Mouse (Mus musculus): ENCODE data around the gene Cpvl. TPM values are rescaled to one million over a fixed set of nuclear protein-coding genes. Genes with fewer than 3 reads are reported as not detected.

The Cpvl gene
- polyA plus RNA-seq, 1 experiment from 2014 or later, result 0.18 TPM

DNA sequence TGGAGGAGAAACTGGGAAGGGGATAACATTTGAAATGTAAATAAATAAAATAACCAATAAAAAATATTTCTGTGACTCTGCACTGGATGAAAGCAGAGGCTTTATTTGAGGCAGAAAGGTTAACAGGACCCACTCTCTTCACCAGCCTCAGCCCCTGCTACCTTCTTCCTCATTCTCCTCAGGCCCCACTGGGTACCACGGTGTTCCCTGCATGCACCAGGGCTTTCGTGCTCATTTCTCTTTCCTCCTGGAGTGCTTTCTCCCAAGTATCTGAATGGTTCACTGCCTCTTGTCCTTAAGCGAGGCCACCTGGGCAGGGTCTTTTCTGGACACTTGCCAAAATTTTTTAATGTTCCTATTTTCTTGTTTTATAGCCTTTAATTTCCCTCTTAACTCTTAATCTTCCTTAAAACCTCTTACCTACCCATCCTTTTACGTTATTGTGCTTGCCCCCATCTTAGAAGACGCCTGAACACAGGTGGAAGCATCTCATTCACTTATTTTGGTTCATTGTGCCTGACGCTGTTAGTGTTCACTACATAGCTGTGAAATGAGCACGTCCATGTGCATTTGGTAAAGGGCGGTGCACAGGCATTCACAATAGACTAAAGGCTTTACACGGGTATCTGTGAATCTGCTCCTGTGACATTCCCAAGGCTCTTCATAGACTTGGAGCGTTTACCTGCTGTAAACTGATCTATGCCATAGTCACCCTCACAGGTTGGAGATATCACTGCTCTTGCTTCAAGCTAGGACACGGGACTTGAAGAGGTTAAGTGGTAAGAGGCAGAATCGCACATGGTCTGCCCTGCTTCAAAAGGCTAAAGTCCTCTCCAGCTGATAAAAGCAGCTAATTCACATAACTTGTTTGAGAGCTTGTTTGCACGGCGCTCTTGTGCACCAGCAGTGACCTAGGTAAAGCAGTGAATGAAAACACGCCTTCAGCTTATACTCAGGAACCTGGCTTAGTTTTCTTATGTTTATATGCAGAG is 41.0 kb downstream of the Cpvl start:
- Histone ChIP-seq H3K27me3 (ENCODE audit: control insufficient read depth, insufficient read depth, low read length) (no peaks in the 10 kb centered on the region), H3K27ac (replicated peaks; ENCODE audit: low read depth, low read length) (no peak overlapping the region), H3K36me3 (ENCODE audit: control insufficient read depth, insufficient read depth, low read length) (no peaks in the 10 kb centered on the region), H3K9ac (replicated peaks; ENCODE audit: low read length) (no peak overlapping the region), H3K4me2 (ENCODE audit: low read length) (no peak overlapping the region), H3K4me1 (ENCODE audit: control insufficient read depth, insufficient read depth, low read length) (peaks cover 6% of the 10 kb centered on the region), H3K9me3 (ENCODE audit: control insufficient read depth, low read length) (no peaks in the 10 kb centered on the region), H3K4me3 (replicated peaks; ENCODE audit: low read depth, low read length) (no peak overlapping the region)
- no peak for ATAC-seq (ENCODE audit: low FRiP score, low TSS enrichment)
- 80% methylated on average over 15 of the region's 15 CpGs for WGBS
- DNase-seq, result no peak

DNA sequence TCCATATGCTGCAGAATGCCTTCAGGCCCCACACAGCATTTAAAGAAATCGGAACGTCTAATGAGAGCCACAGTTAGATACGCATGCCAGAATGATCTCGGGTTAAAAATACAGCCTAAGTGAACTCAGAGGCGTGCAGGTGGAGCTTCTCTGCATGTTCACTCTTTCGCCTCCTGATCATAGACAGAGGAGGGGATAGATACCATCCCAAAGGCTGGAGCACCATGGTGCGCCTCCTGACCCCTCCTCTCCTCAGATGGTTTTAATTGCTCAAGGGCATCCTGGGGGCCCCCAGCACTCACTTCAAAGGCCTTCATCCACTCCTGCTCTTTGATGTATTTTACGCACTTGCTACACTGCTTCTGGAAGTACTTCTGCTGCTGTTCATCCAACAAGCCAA is 46.9 kb downstream of the Cpvl start:
- ATAC-seq (ENCODE audit: low FRiP score, low TSS enrichment), result no peak

DNA sequence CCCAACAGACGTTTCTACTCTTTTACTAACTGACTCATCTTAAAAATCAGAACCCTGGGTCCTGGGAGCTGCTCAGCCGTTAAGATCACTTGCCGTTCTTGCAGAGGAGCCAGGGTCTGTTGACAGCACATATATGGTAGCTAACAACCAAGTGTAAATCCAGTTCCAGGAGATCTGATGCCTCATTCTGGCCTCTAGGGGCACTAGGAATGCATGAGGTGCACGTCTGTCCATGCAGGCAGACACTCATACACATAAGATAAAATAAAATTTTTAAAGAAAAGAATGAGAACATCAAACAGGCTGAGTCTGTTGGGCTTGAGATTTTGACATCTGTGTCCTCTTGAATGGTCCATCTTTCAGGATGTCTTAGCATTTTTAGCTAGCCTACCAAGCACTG is 48.6 kb downstream of the Cpvl start:
- H3K4me2 ChIP-seq (ENCODE audit: low read length), result no peak overlapping the region
- WGBS, result 74% methylated on average over 4 of the region's 4 CpGs
- H3K4me3 ChIP-seq (replicated peaks; ENCODE audit: low read depth, low read length), result no peak overlapping the region
- H3K27ac ChIP-seq (replicated peaks; ENCODE audit: low read depth, low read length), result no peak overlapping the region
- H3K9ac ChIP-seq (replicated peaks; ENCODE audit: low read length), result no peak overlapping the region
- no peaks in the 10 kb centered on the region for H3K36me3 ChIP-seq (ENCODE audit: control insufficient read depth, insufficient read depth, low read length)
- ATAC-seq (ENCODE audit: low FRiP score, low TSS enrichment) (no peak), DNase-seq (no peak)
- H3K9me3 ChIP-seq (ENCODE audit: control insufficient read depth, low read length), result no peaks in the 10 kb centered on the region
- H3K27me3 ChIP-seq (ENCODE audit: control insufficient read depth, insufficient read depth, low read length), result no peaks in the 10 kb centered on the region
- 0 out of 2 replicates have a peak, but pooled peaks cover 4% of the 10 kb centered on the region for H3K4me1 ChIP-seq (ENCODE audit: control insufficient read depth, insufficient read depth, low read length)

More for the DNA sequence above, 46.9 kb downstream of the Cpvl start:
- DNase-seq, result no peak
- H3K27ac ChIP-seq (replicated peaks; ENCODE audit: low read depth, low read length), result no peak overlapping the region
- H3K9me3 ChIP-seq (ENCODE audit: control insufficient read depth, low read length), result no peaks in the 10 kb centered on the region
- no peaks in the 10 kb centered on the region for H3K36me3 ChIP-seq (ENCODE audit: control insufficient read depth, insufficient read depth, low read length)
- H3K4me2 ChIP-seq (ENCODE audit: low read length), result no peak overlapping the region
- H3K4me3 ChIP-seq (replicated peaks; ENCODE audit: low read depth, low read length), result no peak overlapping the region
- WGBS, result 61% methylated on average over 8 of the region's 8 CpGs
- H3K4me1 ChIP-seq (ENCODE audit: control insufficient read depth, insufficient read depth, low read length), result 0 out of 2 replicates have a peak, but pooled peaks cover 4% of the 10 kb centered on the region
- H3K27me3 ChIP-seq (ENCODE audit: control insufficient read depth, insufficient read depth, low read length), result no peaks in the 10 kb centered on the region
- no peak overlapping the region for H3K9ac ChIP-seq (replicated peaks; ENCODE audit: low read length)

DNA sequence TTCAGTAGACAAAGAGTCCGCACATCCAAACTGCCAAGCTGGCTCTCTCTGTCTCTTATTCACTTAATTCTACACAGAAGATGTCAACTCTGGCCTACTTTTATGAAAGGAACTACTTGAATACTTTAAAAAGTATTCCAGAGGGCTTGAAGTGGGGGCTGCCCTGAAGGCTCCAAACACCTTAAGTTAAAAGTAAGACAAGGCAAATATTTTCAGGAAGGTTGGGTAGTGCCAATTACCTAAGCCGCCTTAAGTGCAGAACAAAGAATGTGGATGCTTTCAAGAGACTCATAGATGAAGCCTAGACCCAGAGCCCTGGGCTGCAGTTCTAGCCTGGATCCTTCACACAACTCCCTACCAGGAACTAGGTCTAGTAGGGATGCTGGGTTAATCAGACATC is 52.3 kb downstream of the Cpvl start:
- Histone ChIP-seq H3K4me1 (ENCODE audit: control insufficient read depth, insufficient read depth, low read length) (0 out of 2 replicates have a peak, but pooled peaks cover 4% of the 10 kb centered on the region), H3K4me2 (ENCODE audit: low read length) (no peak overlapping the region), H3K9ac (replicated peaks; ENCODE audit: low read length) (no peak overlapping the region), H3K27me3 (ENCODE audit: control insufficient read depth, insufficient read depth, low read length) (no peaks in the 10 kb centered on the region), H3K9me3 (ENCODE audit: control insufficient read depth, low read length) (no peaks in the 10 kb centered on the region), H3K4me3 (replicated peaks; ENCODE audit: low read depth, low read length) (no peak overlapping the region), H3K27ac (replicated peaks; ENCODE audit: low read depth, low read length) (no peak overlapping the region), H3K36me3 (ENCODE audit: control insufficient read depth, insufficient read depth, low read length) (no peaks in the 10 kb centered on the region)
- no peak for ATAC-seq (ENCODE audit: low FRiP score, low TSS enrichment)
- WGBS, result 89% methylated on average over 2 of the region's 2 CpGs
- DNase-seq, result no peak

DNA sequence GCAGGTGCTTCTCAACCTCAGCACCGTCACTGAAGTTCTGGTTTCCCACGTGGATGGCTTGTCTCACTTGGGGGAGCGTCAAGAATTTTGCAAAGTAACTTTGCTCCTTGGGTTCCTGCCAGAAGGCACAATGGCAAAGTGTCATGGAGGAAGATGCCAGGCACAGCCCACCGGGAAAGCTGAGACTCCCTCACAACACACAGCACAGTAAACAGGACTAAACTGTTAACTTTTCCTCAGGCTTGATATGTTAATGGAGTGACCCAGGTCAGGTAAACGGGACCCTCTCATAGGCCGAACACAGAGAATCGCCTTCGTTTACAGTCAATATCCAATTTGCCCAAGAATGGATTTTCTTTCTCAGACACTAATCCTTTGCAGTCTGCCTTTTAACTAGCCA is 53.3 kb downstream of the Cpvl start:
- Histone ChIP-seq H3K27ac (replicated peaks; ENCODE audit: low read depth, low read length) (no peak overlapping the region), H3K9me3 (ENCODE audit: control insufficient read depth, low read length) (no peaks in the 10 kb centered on the region), H3K9ac (replicated peaks; ENCODE audit: low read length) (no peak overlapping the region), H3K4me3 (replicated peaks; ENCODE audit: low read depth, low read length) (no peak overlapping the region), H3K4me2 (ENCODE audit: low read length) (no peak overlapping the region), H3K27me3 (ENCODE audit: control insufficient read depth, insufficient read depth, low read length) (no peaks in the 10 kb centered on the region), H3K4me1 (ENCODE audit: control insufficient read depth, insufficient read depth, low read length) (no peaks in the 10 kb centered on the region), H3K36me3 (ENCODE audit: control insufficient read depth, insufficient read depth, low read length) (no peaks in the 10 kb centered on the region)
- ATAC-seq (ENCODE audit: low FRiP score, low TSS enrichment) (no peak), DNase-seq (no peak)
- WGBS, result 62% methylated on average over 8 of the region's 8 CpGs

DNA sequence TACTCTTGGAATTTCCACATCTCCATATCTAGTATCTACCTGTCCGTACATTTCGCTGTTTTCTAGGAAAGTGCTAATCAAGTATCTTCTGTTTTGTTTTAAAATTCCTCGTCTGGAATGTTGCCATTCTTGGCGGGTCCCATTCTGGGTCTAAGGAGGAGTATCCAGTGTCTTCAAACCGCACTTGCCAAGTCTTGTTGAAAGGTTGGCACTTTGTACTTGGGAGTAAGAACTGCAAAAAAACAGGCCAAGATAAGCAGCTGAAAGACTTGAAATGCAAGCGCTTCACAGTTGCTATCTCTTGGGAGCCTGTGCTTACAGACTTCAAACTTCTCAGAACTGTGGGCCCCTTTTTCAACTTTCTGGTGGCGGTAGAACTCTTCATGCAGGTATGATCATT is 58.4 kb downstream of the Cpvl start:
- Histone ChIP-seq H3K27me3 (ENCODE audit: control insufficient read depth, insufficient read depth, low read length) (no peaks in the 10 kb centered on the region), H3K4me1 (ENCODE audit: control insufficient read depth, insufficient read depth, low read length) (no peaks in the 10 kb centered on the region), H3K4me3 (replicated peaks; ENCODE audit: low read depth, low read length) (no peak overlapping the region), H3K9me3 (ENCODE audit: control insufficient read depth, low read length) (no peaks in the 10 kb centered on the region), H3K27ac (replicated peaks; ENCODE audit: low read depth, low read length) (no peak overlapping the region), H3K9ac (replicated peaks; ENCODE audit: low read length) (no peak overlapping the region), H3K4me2 (ENCODE audit: low read length) (no peak overlapping the region), H3K36me3 (ENCODE audit: control insufficient read depth, insufficient read depth, low read length) (no peaks in the 10 kb centered on the region)
- WGBS, result 90% methylated on average over 7 of the region's 7 CpGs
- ATAC-seq (ENCODE audit: low FRiP score, low TSS enrichment), result no peak
- no peak for DNase-seq

DNA sequence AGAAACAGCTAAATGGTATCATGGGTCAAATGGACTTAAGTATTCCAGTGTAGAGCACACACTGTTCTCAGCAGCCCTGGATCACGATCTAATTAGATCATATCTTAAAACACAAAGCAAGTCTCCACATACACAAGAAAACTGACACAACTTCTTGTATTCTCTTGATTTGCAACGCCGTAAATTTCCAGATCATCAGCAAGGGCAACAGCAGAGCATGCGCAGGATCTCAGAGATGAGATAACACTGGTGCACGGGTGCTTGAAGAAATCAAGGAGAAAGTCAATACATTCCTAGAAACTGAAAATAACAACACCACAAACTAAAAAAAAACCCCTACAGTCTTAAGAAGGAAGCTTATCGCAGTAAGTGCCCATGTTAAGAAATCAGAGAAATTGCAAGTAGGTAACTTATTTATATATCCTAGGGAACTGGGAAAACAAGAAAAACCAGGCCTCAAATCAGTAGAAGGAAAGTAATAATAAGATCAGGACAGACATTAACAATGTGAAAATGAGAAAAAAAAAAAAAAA is 61.4 kb downstream of the Cpvl start:
- ATAC-seq (ENCODE audit: low FRiP score, low TSS enrichment) (no peak), DNase-seq (no peak)
- no peaks in the 10 kb centered on the region for H3K9me3 ChIP-seq (ENCODE audit: control insufficient read depth, low read length)
- no peak overlapping the region for H3K4me2 ChIP-seq (ENCODE audit: low read length)
- H3K27me3 ChIP-seq (ENCODE audit: control insufficient read depth, insufficient read depth, low read length), result no peaks in the 10 kb centered on the region
- H3K9ac ChIP-seq (replicated peaks; ENCODE audit: low read length), result no peak overlapping the region
- H3K4me3 ChIP-seq (replicated peaks; ENCODE audit: low read depth, low read length), result no peak overlapping the region
- 96% methylated on average over 6 of the region's 6 CpGs for WGBS
- H3K27ac ChIP-seq (replicated peaks; ENCODE audit: low read depth, low read length), result no peak overlapping the region
- H3K36me3 ChIP-seq (ENCODE audit: control insufficient read depth, insufficient read depth, low read length), result no peaks in the 10 kb centered on the region
- peaks cover 4% of the 10 kb centered on the region; the same call in 1 of the 2 replicates for H3K4me1 ChIP-seq (ENCODE audit: control insufficient read depth, insufficient read depth, low read length)

DNA sequence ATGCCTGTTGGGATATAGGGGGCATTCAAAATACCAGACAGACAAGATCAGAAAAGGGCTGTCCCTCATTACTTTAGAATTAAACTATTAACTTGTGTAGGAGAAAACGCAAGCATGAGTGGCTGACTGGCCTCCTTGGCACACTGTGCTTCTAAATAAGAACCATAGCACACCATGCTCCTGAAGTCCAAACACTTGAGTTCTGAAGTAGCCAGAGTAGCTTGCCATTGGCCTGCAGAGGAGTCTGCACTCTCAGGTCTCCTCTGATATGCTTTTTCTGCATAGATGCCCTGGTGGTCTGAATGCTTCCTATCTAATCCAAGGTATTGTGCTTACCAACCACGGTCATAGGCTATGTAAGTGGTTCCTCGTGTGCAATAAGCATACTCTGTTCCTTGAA is 63.1 kb downstream of the Cpvl start:
- Histone ChIP-seq H3K27ac (replicated peaks; ENCODE audit: low read depth, low read length) (no peak overlapping the region), H3K36me3 (ENCODE audit: control insufficient read depth, insufficient read depth, low read length) (no peaks in the 10 kb centered on the region), H3K9me3 (ENCODE audit: control insufficient read depth, low read length) (no peaks in the 10 kb centered on the region), H3K4me3 (replicated peaks; ENCODE audit: low read depth, low read length) (no peak overlapping the region), H3K9ac (replicated peaks; ENCODE audit: low read length) (no peak overlapping the region), H3K4me2 (ENCODE audit: low read length) (no peak overlapping the region), H3K4me1 (ENCODE audit: control insufficient read depth, insufficient read depth, low read length) (peaks cover 4% of the 10 kb centered on the region; the same call in 1 of the 2 replicates), H3K27me3 (ENCODE audit: control insufficient read depth, insufficient read depth, low read length) (no peaks in the 10 kb centered on the region)
- DNase-seq, result no peak
- ATAC-seq (ENCODE audit: low FRiP score, low TSS enrichment), result no peak
- 90% methylated on average over 3 of the region's 3 CpGs for WGBS

DNA sequence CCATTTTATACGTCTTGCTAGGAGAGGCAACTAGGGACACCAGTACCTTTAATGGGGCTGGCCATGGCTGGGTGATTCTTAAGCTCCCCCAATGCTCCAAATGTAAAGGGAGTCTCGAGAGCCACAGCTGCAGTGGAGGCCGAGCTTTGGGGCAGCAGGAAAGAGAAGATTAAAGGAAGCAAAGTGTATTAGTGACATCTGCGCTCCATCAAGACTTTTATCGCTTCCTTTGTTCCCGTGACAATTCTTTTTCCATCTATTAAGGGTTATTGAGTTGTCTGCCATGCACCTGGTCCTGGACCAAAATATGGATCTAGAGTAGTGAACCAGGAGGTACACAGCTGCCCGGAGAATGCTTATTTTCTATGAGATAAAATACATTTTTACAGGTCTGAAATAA is 65.3 kb downstream of the Cpvl start:
- Histone ChIP-seq H3K9ac (replicated peaks; ENCODE audit: low read length) (no peak overlapping the region), H3K4me2 (ENCODE audit: low read length) (no peak overlapping the region), H3K4me3 (replicated peaks; ENCODE audit: low read depth, low read length) (no peak overlapping the region), H3K27me3 (ENCODE audit: control insufficient read depth, insufficient read depth, low read length) (no peaks in the 10 kb centered on the region), H3K4me1 (ENCODE audit: control insufficient read depth, insufficient read depth, low read length) (peaks cover 8% of the 10 kb centered on the region), H3K36me3 (ENCODE audit: control insufficient read depth, insufficient read depth, low read length) (no peaks in the 10 kb centered on the region), H3K27ac (replicated peaks; ENCODE audit: low read depth, low read length) (no peak overlapping the region), H3K9me3 (ENCODE audit: control insufficient read depth, low read length) (no peaks in the 10 kb centered on the region)
- DNase-seq (peak; percentile 31), ATAC-seq (ENCODE audit: low FRiP score, low TSS enrichment) (no peak)
- WGBS, result 13% methylated on average over 7 of the region's 7 CpGs

Data from midbrain, embryonic 14.5 days (tissue).